Mouse (Mus musculus): Measurements from ENCODE around the gene Sfr1. TPM values are rescaled to one million over a fixed set of nuclear protein-coding genes. Genes with fewer than 3 reads are reported as not detected.

Sfr1 gene
- polyA plus RNA-seq, 1 experiment from 2014 or later = 268 TPM

DNA sequence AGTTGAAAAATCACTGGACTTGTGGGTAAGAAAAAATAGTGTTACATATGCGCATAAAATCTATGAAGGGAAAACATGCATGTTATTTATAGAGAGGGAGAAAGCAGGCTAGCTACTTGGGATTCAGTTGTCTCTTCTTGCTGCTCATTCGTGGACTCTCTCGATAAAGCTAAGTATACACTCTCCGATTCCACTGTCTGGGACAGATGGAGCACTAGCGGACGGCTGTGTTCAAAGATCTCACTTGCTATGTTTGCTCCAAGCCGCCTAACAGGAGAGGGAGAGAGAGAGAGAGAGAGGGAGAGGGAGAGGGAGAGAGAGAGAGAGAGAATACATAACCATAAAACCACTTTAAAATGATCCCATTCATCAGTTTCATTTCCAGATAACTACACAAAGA is 48.7 kb downstream of the Sfr1 start:
- Histone ChIP-seq H3K27me3 (ENCODE audit: control insufficient read depth, insufficient read depth, low read length) (no peaks in the 10 kb centered on the region), H3K4me3 (ENCODE audit: low read length) (no peak overlapping the region), H3K36me3 (ENCODE audit: control insufficient read depth, insufficient read depth, low read length) (no peaks in the 10 kb centered on the region), H3K4me2 (replicated peaks; ENCODE audit: low read depth, low read length) (no peak overlapping the region), H3K9me3 (ENCODE audit: control insufficient read depth, low read length) (no peaks in the 10 kb centered on the region), H3K27ac (ENCODE audit: low read depth, low read length) (no peak overlapping the region), H3K4me1 (ENCODE audit: control insufficient read depth, insufficient read depth, low read length) (no peaks in the 10 kb centered on the region), H3K9ac (ENCODE audit: low read depth, low read length) (no peak overlapping the region)
- no peak for ATAC-seq (ENCODE audit: low FRiP score, low TSS enrichment)
- WGBS = 89% methylated on average over 7 of the region's 7 CpGs

- H3K27ac ChIP-seq (ENCODE audit: low read depth, low read length) = no peak overlapping the region
- 72% methylated on average over 11 of the region's 11 CpGs for WGBS
These were observed 49.5 kb downstream of the Sfr1 start for GRCm38 (mm10) chr19:47780972-47781371.

GRCm38 (mm10) chr19:47783898-47784297 is 52.4 kb downstream of the Sfr1 start:
- Histone ChIP-seq H3K9me3 (ENCODE audit: control insufficient read depth, low read length) (no peaks in the 10 kb centered on the region), H3K27ac (ENCODE audit: low read depth, low read length) (no peak overlapping the region), H3K9ac (ENCODE audit: low read depth, low read length) (no peak overlapping the region), H3K36me3 (ENCODE audit: control insufficient read depth, insufficient read depth, low read length) (no peaks in the 10 kb centered on the region), H3K27me3 (ENCODE audit: control insufficient read depth, insufficient read depth, low read length) (no peaks in the 10 kb centered on the region), H3K4me3 (ENCODE audit: low read length) (no peak overlapping the region), H3K4me1 (ENCODE audit: control insufficient read depth, insufficient read depth, low read length) (no peaks in the 10 kb centered on the region), H3K4me2 (replicated peaks; ENCODE audit: low read depth, low read length) (no peak overlapping the region)
- no peak for ATAC-seq (ENCODE audit: low FRiP score, low TSS enrichment)
- WGBS = 89% methylated on average over 6 of the region's 6 CpGs

More at GRCm38 (mm10) chr19:47780972-47781371, 49.5 kb downstream of the Sfr1 start:
- no peak overlapping the region for H3K4me3 ChIP-seq (ENCODE audit: low read length)
- H3K27me3 ChIP-seq (ENCODE audit: control insufficient read depth, insufficient read depth, low read length) = no peaks in the 10 kb centered on the region
- H3K9ac ChIP-seq (ENCODE audit: low read depth, low read length) = no peak overlapping the region
- H3K36me3 ChIP-seq (ENCODE audit: control insufficient read depth, insufficient read depth, low read length) = no peaks in the 10 kb centered on the region
- no peak overlapping the region for H3K4me2 ChIP-seq (replicated peaks; ENCODE audit: low read depth, low read length)
- no peak for ATAC-seq (ENCODE audit: low FRiP score, low TSS enrichment)
- no peaks in the 10 kb centered on the region for H3K4me1 ChIP-seq (ENCODE audit: control insufficient read depth, insufficient read depth, low read length)
- no peaks in the 10 kb centered on the region for H3K9me3 ChIP-seq (ENCODE audit: control insufficient read depth, low read length)

Small RNA genes lying within 50 kb of the gene (microRNA-seq; reads per million reads assigned to microRNA genes)
- not detected for gene Mir8090

Other genes with a start within 250 kb of the Sfr1 start
- 54.7 and 55.0 TPM in 2 replicates for gene Stn1, start 194.2 kb upstream of the Sfr1 start, polyA plus RNA-seq (2014; fragmentation: Nextera tagmentation; extraction: Ambion mirVana)
- gene Slk, start 152.0 kb upstream of the Sfr1 start, polyA plus RNA-seq (2014; fragmentation: Nextera tagmentation; extraction: Ambion mirVana) = 16.5 and 20.6 TPM in 2 replicates
- 0.34 and 0.50 TPM in 2 replicates for gene Col17a1, start 39.6 kb upstream of the Sfr1 start, polyA plus RNA-seq (2014; fragmentation: Nextera tagmentation; extraction: Ambion mirVana)
- gene Gsto1, start 123.3 kb downstream of the Sfr1 start, polyA plus RNA-seq (2014; fragmentation: Nextera tagmentation; extraction: Ambion mirVana) = 117 and 131 TPM in 2 replicates
- gene Gsto2, start 133.9 kb downstream of the Sfr1 start, polyA plus RNA-seq (2014; fragmentation: Nextera tagmentation; extraction: Ambion mirVana) = 1.8 and 2.1 TPM in 2 replicates
- 0.03 and 0.14 TPM in 2 replicates for gene Cfap43, start 187.6 kb downstream of the Sfr1 start, polyA plus RNA-seq (2014; fragmentation: Nextera tagmentation; extraction: Ambion mirVana)
- 8.3 and 14.6 TPM in 2 replicates for gene Itprip, start 187.6 kb downstream of the Sfr1 start, polyA plus RNA-seq (2014; fragmentation: Nextera tagmentation; extraction: Ambion mirVana)
- 0.09 TPM in 1 of 2 replicates, not detected in the other for gene Cfap58, start 206.0 kb downstream of the Sfr1 start, polyA plus RNA-seq (2014; fragmentation: Nextera tagmentation; extraction: Ambion mirVana)